ENCODE assay signal across 22 mouse cellular contexts in the genomic region with DNA sequence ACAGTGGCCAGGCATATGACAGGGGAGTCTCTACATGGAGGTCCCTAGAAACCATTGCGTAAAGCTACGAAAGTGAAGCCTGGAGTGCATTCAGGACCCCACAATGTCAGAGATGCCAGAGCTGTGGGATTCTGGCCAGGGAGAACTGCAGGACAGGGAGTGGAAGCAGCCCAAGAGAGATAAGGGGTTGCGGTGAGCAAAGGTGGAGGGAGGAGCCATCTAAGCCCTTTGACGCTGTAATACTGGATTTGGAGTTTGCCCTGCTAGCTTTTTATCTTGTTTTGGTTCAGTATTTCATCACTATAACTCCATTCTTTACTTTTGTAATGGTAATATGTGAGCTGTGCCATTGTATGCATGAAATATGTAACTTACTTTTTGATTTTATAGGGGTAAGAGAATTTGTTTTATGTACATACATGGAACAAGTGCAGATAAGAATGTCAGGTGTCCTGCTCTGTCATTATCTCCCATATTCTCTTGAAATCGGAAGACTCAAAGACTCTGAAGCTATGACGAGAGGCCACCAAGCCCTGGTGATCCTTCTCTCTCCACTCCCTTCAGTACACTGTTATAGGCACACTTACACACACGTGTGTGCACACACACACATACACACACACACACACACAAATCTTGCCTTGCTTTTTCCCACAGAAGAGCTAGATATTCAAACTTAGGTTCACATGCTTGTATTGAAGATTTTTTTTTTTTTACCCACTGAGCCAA. TPM values are rescaled to one million over a fixed set of nuclear protein-coding genes. Genes with fewer than 3 reads are reported as not detected.
"Had no signal": no experiment of that assay in that cellular context is flagged by ENCODE, and none has a peak within 500 bp of the region (broad histone marks: within the 10 kb centered on the region; RNA-seq: fewer than 3 reads in every experiment).

No protein-coding gene starts in this region.

- H3K27me3 ChIP-seq: lung, embryonic 15.5 days; midbrain, embryonic 15.5 days had no signal

- H3K9ac ChIP-seq: limb, embryonic 12.5 days; limb, embryonic 15.5 days; liver, embryonic 14.5 days; lung, embryonic 15.5 days; midbrain, embryonic 12.5 days; midbrain, embryonic 15.5 days; neural tube, embryonic 13.5 days had no signal

- H3K36me3 ChIP-seq: limb, embryonic 12.5 days; limb, embryonic 15.5 days; lung, embryonic 15.5 days; midbrain, embryonic 12.5 days; midbrain, embryonic 15.5 days; neural tube, embryonic 13.5 days had no signal

- DNase-seq: kidney, adult 18-20 months; kidney, adult 9 months; kidney, postnatal 14 days; kidney, postnatal 4 days; layer of hippocampus, adult 9-11 months; left cerebral cortex, postnatal 4 days; lung, adult 18-20 months; lung, postnatal 10 days; lung, postnatal 36 days; thymus, postnatal 36 days had no signal

- H3K27ac ChIP-seq: limb, embryonic 12.5 days; limb, embryonic 15.5 days; liver, embryonic 14.5 days; lung, embryonic 15.5 days; midbrain, embryonic 12.5 days; midbrain, embryonic 15.5 days; neural tube, embryonic 13.5 days had no signal

- H3K4me2 ChIP-seq: limb, embryonic 12.5 days; limb, embryonic 15.5 days; lung, embryonic 15.5 days; midbrain, embryonic 12.5 days; midbrain, embryonic 15.5 days; neural tube, embryonic 13.5 days had no signal

- ATAC-seq: midbrain, embryonic 15.5 days had no signal

- H3K4me1 ChIP-seq: limb, embryonic 12.5 days; limb, embryonic 15.5 days; lung, embryonic 15.5 days; midbrain, embryonic 12.5 days; midbrain, embryonic 15.5 days; neural tube, embryonic 13.5 days had no signal

- H3K4me3 ChIP-seq: limb, embryonic 12.5 days; limb, embryonic 15.5 days; lung, embryonic 15.5 days; midbrain, embryonic 12.5 days; midbrain, embryonic 15.5 days; myocyte; neural tube, embryonic 13.5 days had no signal

- H3K9me3 ChIP-seq: limb, embryonic 12.5 days; limb, embryonic 15.5 days; lung, embryonic 15.5 days; midbrain, embryonic 12.5 days; midbrain, embryonic 15.5 days; neural tube, embryonic 13.5 days had no signal

RNA-seq across cellular contexts. Expression of a gene that starts 53.4 kb away (rescaled TPM):
- total RNA-seq: monocyte, adult 5-6 weeks had no signal
- polyA plus RNA-seq: kidney, embryonic 16.5 days; limb, embryonic 12.5 days; limb, embryonic 15.5 days; liver, embryonic 14.5 days; lung, embryonic 15.5 days; myocyte; thymus, postnatal 0 days had no signal

RNA-seq across cellular contexts. Expression of a gene that starts 55.9 kb away (rescaled TPM):
- total RNA-seq: monocyte, adult 5-6 weeks; neutrophil, adult 5-6 weeks had no signal
